Mouse (Mus musculus): ENCODE measurements around the gene Metap2. TPM values are rescaled to one million over a fixed set of nuclear protein-coding genes. Genes with fewer than 3 reads are reported as not detected.

Gene Metap2
- polyA plus RNA-seq, 1 experiment from 2014 or later, result 249 TPM

DNA sequence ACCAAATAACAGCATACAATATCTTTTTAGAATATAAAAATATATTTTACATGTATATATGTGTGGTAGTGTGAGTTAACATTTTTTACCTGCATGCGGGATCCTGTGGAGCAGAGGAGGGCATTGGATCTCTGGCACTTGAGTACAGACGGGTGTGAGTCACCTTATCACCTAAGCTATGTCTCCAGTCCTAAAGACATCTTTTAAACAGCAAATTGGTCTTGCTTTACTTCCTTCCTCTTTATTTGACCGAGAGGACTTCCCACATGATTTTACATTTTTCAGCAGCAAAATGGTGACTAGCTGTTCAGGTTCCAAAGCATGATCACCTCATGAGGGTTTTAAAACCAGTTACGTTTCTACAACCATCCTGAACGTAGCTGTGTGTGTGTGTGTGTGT, 14.4 kb upstream of the Metap2 start:
- peaks cover 56% of the 10 kb centered on the region for H3K4me1 ChIP-seq (replicated peaks)
- DNase-seq, result no peak
- no peak overlapping the region; the same call in 1 of the 2 replicates for H3K9ac ChIP-seq
- no peak overlapping the region for H3K4me3 ChIP-seq (replicated peaks)
- no peaks in the 10 kb centered on the region for H3K9me3 ChIP-seq (replicated peaks)
- H3K36me3 ChIP-seq, result no peaks in the 10 kb centered on the region
- H3K27me3 ChIP-seq, result no peaks in the 10 kb centered on the region
- H3K27ac ChIP-seq, result peak overlapping the region; percentile 80
- no peak overlapping the region for H3K4me2 ChIP-seq
- WGBS (ENCODE audit: insufficient replicate concordance), result 28% methylated on average over 5 of the region's 5 CpGs
- peak; percentile 56 for ATAC-seq (ENCODE audit: low read depth)

DNA sequence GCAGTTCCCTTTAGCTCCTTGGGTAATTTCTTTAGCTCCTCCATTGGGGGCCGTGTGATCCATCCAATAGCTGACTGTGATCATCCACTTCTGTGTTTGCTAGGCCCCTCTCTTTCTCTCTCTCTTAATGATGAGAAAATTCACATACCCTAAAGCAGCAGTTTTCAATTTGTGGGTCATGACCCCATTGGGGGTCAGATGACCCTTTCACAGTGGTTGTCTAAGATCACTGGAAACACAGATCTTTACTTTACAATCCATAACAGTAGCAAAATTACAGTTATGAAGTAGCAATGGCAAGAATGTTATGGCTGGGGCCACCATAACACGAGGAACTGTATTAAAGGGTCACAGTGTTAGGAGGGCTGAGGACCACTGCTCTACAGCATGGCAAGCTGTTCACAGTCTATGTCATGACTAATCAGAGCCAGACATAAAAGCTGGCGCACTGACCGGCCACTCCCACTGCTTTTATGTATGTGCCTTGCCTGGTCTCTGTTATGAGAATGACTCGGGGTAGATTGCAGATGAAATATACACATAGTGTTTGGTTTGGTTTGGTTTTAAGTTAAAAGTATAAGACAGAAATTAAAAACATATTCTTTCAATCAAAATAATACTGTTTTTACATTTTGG, 13.0 kb upstream of the Metap2 start:
- peaks cover 46% of the 10 kb centered on the region for H3K4me1 ChIP-seq (replicated peaks)
- ATAC-seq (ENCODE audit: low read depth), result no peak
- WGBS (ENCODE audit: insufficient replicate concordance), result 68% methylated on average over 5 of the region's 5 CpGs
- no peak overlapping the region for H3K9ac ChIP-seq
- no peak overlapping the region for H3K4me3 ChIP-seq (replicated peaks)
- peak overlapping the region; percentile 44; the same call in 1 of the 2 replicates for H3K27ac ChIP-seq
- no peaks in the 10 kb centered on the region for H3K9me3 ChIP-seq (replicated peaks)
- no peaks in the 10 kb centered on the region for H3K27me3 ChIP-seq
- no peak for DNase-seq
- no peak overlapping the region for H3K4me2 ChIP-seq
- no peaks in the 10 kb centered on the region for H3K36me3 ChIP-seq

DNA sequence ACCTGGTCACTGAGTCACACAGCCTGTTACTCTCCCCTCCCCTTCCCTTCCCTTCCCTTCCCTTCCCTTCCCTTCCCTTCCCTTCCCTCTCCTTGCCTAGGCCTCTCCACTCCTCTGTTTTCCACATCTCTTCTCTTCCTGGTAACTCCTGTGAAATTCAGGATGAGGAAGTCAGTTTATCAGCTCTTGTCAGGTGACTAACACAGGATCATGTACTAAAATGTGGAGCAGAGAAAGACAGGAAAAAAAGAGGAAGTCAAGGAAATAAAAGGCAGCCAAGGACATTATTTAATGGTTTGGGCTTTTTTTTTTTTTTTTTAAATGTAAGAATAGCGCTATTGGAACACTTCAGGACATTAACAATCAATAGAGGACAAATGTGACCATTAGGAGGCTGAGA, 12.1 kb upstream of the Metap2 start:
- H3K4me1 ChIP-seq (replicated peaks), result peaks cover 45% of the 10 kb centered on the region
- H3K9ac ChIP-seq, result no peak overlapping the region
- 70% methylated on average over 1 of the region's 1 CpGs for WGBS (ENCODE audit: insufficient replicate concordance)
- H3K27ac ChIP-seq, result no peak overlapping the region
- DNase-seq (no peak), ATAC-seq (ENCODE audit: low read depth) (no peak)
- H3K9me3 ChIP-seq (replicated peaks), result no peaks in the 10 kb centered on the region
- H3K36me3 ChIP-seq, result no peaks in the 10 kb centered on the region
- H3K4me3 ChIP-seq (replicated peaks), result no peak overlapping the region
- no peak overlapping the region for H3K4me2 ChIP-seq
- H3K27me3 ChIP-seq, result no peaks in the 10 kb centered on the region

DNA sequence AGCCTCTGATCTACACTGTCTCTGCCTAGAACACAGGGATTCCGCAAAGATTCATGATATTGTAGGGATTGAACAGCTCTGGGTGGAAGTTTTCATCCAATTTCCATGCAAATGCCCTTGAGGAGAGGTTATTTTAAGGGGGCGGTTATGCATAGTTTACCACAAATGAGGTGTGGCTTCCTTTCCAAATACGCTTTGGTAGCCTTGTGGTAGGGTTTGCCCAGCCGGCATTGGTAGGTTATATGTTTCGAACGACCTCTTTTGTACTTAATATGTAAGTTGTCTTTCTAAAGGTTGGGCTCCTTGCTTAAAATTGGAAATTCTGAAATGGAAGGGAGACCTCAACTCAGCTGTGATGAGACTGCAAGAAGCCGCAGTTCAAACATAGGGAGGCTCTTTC, 11.6 kb upstream of the Metap2 start:
- Histone ChIP-seq H3K36me3 (no peaks in the 10 kb centered on the region), H3K9me3 (replicated peaks) (no peaks in the 10 kb centered on the region), H3K27ac (no peak overlapping the region), H3K9ac (no peak overlapping the region), H3K27me3 (no peaks in the 10 kb centered on the region), H3K4me3 (replicated peaks) (no peak overlapping the region), H3K4me1 (replicated peaks) (peaks cover 43% of the 10 kb centered on the region), H3K4me2 (no peak overlapping the region)
- 56% methylated on average over 7 of the region's 7 CpGs for WGBS (ENCODE audit: insufficient replicate concordance)
- DNase-seq (no peak), ATAC-seq (ENCODE audit: low read depth) (no peak)

DNA sequence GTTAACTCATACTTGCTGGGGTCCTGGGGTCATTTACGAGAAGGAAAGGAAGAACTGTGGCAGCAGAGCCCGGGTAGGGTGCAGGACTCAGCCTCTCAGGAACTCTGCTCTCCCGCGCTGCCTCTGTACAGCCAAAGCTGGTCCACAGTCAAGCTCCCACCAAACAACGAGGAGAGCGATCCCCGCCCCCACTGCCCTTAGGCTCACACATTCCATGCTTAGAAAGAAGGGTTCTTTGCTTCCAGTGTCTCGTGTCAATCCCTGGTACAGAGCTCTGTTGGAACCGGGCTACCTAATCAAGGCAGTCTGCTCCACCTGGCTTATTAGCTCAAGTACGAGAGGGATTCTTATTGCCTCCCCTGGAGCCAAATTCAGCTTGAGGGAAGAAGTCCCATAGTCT, 10.5 kb upstream of the Metap2 start:
- 70% methylated on average over 10 of the region's 10 CpGs for WGBS (ENCODE audit: insufficient replicate concordance)

DNA sequence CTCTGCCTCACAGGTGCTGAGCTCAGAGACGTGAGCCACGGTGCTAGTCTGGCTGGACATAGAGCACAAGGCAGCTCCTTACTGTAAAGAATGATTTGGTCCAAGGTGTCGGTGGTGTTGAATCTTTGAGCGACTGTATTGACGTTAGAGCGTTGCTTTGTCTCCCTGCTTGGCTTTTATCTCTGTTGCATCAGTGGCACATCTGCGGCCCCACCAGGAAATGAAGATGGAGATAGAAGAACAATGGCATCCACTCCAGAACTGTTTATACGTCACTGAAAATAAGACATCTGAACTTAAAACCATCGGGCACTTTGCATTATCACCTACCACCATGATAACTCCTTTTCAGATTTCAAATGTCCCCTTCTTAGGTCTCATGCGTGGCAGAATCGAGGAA, 3.0 kb upstream of the Metap2 start:
- no peak overlapping the region for H3K27ac ChIP-seq
- WGBS (ENCODE audit: insufficient replicate concordance), result 57% methylated on average over 11 of the region's 11 CpGs
- H3K27me3 ChIP-seq, result peaks cover 4% of the 10 kb centered on the region; the same call in 1 of the 2 replicates
- no peak for ATAC-seq (ENCODE audit: low read depth)
- DNase-seq, result no peak
- H3K36me3 ChIP-seq, result no peaks in the 10 kb centered on the region
- H3K4me3 ChIP-seq (replicated peaks), result no peak overlapping the region
- H3K9ac ChIP-seq, result no peak overlapping the region
- no peak overlapping the region for H3K4me2 ChIP-seq
- no peaks in the 10 kb centered on the region for H3K9me3 ChIP-seq (replicated peaks)
- peaks cover 25% of the 10 kb centered on the region for H3K4me1 ChIP-seq (replicated peaks)

More for the DNA sequence above, 10.5 kb upstream of the Metap2 start:
- Histone ChIP-seq H3K9me3 (replicated peaks) (no peaks in the 10 kb centered on the region), H3K4me1 (replicated peaks) (peaks cover 32% of the 10 kb centered on the region), H3K4me2 (no peak overlapping the region), H3K27me3 (no peaks in the 10 kb centered on the region), H3K9ac (no peak overlapping the region), H3K27ac (no peak overlapping the region), H3K36me3 (no peaks in the 10 kb centered on the region), H3K4me3 (replicated peaks) (no peak overlapping the region)
- ATAC-seq (ENCODE audit: low read depth) (no peak), DNase-seq (no peak)

DNA sequence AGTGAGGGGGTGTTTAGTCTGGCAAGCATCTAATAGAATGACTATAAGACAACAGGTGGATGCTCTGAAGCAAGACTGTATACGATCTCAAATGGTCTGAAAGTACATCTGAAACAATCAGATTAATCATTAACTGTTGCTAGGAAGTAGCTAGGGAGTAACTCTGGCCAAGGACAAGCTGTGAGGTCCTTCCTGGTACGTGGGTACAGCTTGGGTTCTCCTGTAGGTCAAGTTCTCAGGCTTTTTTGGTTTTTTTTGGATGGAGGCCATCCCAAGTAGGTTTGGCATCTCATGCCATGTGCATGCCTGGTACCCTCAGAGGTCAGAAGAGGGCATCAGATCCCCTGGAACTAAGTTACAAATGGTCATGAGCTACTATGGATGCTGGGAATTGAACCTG, 2.4 kb upstream of the Metap2 start:
- Histone ChIP-seq H3K4me1 (replicated peaks) (peaks cover 29% of the 10 kb centered on the region), H3K9me3 (replicated peaks) (no peaks in the 10 kb centered on the region), H3K27me3 (peaks cover 4% of the 10 kb centered on the region; the same call in 1 of the 2 replicates), H3K4me2 (no peak overlapping the region), H3K9ac (no peak overlapping the region), H3K4me3 (replicated peaks) (no peak overlapping the region), H3K36me3 (no peaks in the 10 kb centered on the region), H3K27ac (no peak overlapping the region)
- ATAC-seq (ENCODE audit: low read depth) (no peak), DNase-seq (no peak)
- 65% methylated on average over 2 of the region's 2 CpGs for WGBS (ENCODE audit: insufficient replicate concordance)

DNA sequence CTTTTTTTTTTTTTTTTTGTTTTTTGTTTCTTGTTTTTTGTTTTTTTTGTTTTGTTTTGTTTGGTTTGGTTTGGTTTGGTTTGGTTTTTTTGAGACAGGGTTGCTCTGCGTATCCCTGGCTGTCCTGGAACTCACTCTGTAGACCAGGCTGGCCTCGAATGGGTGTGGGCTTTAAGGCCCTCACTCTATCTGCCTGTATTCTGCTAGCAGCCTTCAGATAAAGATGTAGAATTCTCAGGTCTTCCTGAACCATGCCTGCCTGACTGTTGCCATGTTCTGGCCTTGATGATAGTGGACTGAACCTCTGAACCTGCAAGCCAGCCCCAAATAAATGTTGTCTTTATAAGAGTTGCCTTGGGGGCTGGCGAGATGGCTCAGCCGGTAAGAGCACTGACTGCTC, 4.3 kb downstream of the Metap2 start:
- DNase-seq (no peak), ATAC-seq (ENCODE audit: low read depth) (peak; percentile 72)
- H3K4me1 ChIP-seq (replicated peaks), result peaks cover 62% of the 10 kb centered on the region
- no peaks in the 10 kb centered on the region for H3K27me3 ChIP-seq
- H3K9me3 ChIP-seq (replicated peaks), result no peaks in the 10 kb centered on the region
- peak overlapping the region; percentile 97 for H3K27ac ChIP-seq
- 34% methylated on average over 4 of the region's 4 CpGs for WGBS (ENCODE audit: insufficient replicate concordance)
- peaks cover 8% of the 10 kb centered on the region; the same call in 1 of the 2 replicates for H3K36me3 ChIP-seq
- no peak overlapping the region for H3K4me3 ChIP-seq (replicated peaks)
- peak overlapping the region; percentile 15; the same call in 1 of the 2 replicates for H3K9ac ChIP-seq
- peak overlapping the region; percentile 25; the same call in 1 of the 2 replicates for H3K4me2 ChIP-seq

DNA sequence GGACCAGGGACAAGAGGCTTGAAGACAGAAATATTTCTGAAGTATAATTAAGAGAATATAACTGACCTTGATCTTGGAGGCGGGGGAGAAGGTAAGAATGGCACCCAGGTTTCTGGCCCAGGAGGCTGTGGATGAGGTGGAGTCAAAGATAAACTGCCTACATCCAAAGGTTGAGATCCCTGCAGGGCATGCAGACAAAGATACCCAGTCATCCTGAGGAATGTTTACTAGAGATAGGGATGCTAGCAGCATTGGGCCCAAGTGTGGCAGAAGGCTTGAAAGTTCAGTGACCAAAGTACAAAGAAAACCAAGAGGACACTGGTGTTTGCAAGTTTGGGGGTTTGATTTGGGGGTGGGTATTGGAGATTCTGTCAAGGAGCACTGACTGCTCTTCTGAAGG, 5.9 kb downstream of the Metap2 start:
- Histone ChIP-seq H3K4me1 (replicated peaks) (peaks cover 73% of the 10 kb centered on the region), H3K27me3 (no peaks in the 10 kb centered on the region), H3K36me3 (peaks cover 19% of the 10 kb centered on the region), H3K4me3 (replicated peaks) (peak overlapping the region; percentile 97), H3K9me3 (replicated peaks) (no peaks in the 10 kb centered on the region), H3K9ac (peak overlapping the region; percentile 99), H3K27ac (peak overlapping the region; percentile 97), H3K4me2 (peak overlapping the region; percentile 88)
- WGBS (ENCODE audit: insufficient replicate concordance), result 23% methylated on average over 1 of the region's 1 CpGs
- DNase-seq (peak; percentile 81), ATAC-seq (ENCODE audit: low read depth) (peak; percentile 84)

DNA sequence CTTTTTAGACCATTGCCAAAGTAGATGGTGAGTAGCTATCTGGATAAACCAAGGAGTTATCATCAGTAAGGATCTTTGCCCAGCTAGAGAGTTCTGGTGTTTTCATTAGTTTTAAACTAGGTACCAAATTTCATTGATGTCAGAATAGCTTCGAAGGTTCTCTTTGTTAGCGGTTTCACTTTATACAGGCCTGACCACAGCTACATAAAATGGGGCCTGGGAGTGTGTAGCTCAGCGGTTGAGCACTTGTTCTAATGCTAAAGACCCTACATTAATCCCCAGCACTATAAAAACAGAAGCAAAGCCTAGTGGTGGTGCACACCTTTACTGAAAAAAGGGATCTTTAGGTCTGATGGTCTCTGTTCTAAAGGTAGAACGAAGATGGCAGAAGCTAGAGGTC, 6.3 kb downstream of the Metap2 start:
- DNase-seq, result no peak
- H3K9me3 ChIP-seq (replicated peaks), result no peaks in the 10 kb centered on the region
- ATAC-seq (ENCODE audit: low read depth), result no peak
- peak overlapping the region; percentile 88 for H3K4me2 ChIP-seq
- H3K9ac ChIP-seq, result peak overlapping the region; percentile 99
- H3K36me3 ChIP-seq, result peaks cover 24% of the 10 kb centered on the region
- H3K4me3 ChIP-seq (replicated peaks), result peak overlapping the region; percentile 97
- no peaks in the 10 kb centered on the region for H3K27me3 ChIP-seq
- WGBS (ENCODE audit: insufficient replicate concordance), result 56% methylated on average over 4 of the region's 4 CpGs
- peak overlapping the region; percentile 97 for H3K27ac ChIP-seq
- H3K4me1 ChIP-seq (replicated peaks), result peaks cover 78% of the 10 kb centered on the region

DNA sequence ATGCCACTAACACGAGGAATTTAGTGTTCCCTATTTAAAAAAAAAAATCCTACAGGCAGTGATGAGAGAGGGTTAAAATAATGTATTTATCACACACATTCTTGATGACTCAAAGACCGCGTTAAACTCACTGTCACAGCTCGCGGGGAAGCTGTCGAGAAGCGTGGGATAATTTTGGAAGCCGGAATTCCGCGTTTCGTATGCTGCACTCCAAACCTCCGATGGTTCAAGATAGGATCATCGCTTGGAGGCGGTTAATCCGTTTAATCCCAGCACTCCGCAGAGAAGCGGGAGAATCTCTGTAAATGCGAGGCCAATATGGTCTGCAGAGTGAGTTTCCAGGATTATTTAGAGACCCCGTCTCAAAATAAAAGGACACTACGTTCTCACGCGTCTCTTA, 6.9 kb downstream of the Metap2 start:
- peaks cover 81% of the 10 kb centered on the region for H3K4me1 ChIP-seq (replicated peaks)
- peak overlapping the region; percentile 99 for H3K9ac ChIP-seq
- no peak for ATAC-seq (ENCODE audit: low read depth)
- peaks cover 30% of the 10 kb centered on the region for H3K36me3 ChIP-seq
- DNase-seq, result no peak
- peak overlapping the region; percentile 88 for H3K4me2 ChIP-seq
- H3K27me3 ChIP-seq, result no peaks in the 10 kb centered on the region
- H3K4me3 ChIP-seq (replicated peaks), result peak overlapping the region; percentile 97
- peak overlapping the region; percentile 97 for H3K27ac ChIP-seq
- H3K9me3 ChIP-seq (replicated peaks), result no peaks in the 10 kb centered on the region
- 2% methylated on average over 22 of the region's 22 CpGs for WGBS (ENCODE audit: insufficient replicate concordance)

DNA sequence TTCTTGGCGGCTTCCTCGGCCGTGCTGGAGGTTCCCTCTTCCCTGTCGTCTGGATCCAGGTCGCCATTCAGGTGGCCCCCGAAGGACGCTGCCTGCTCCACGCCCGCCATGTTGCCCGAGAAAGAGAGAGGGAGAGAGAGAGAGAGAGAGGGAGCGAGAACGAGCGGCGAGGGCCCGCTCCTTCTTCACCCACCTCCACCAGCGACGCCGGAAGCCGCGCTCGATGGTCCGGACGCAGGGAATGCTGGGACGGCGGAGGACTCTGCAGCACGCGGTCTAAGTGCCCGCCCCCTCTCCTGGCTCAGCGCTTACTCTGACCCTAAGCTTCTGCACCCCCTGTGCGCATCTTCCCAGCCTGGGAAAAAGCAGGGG, 7.3 kb downstream of the Metap2 start:
- peak; percentile 76 for DNase-seq
- Histone ChIP-seq H3K9me3 (replicated peaks) (no peaks in the 10 kb centered on the region), H3K4me1 (replicated peaks) (peaks cover 81% of the 10 kb centered on the region), H3K27ac (peak overlapping the region; percentile 97), H3K36me3 (peaks cover 34% of the 10 kb centered on the region), H3K4me2 (peak overlapping the region; percentile 88), H3K4me3 (replicated peaks) (peak overlapping the region; percentile 97), H3K27me3 (no peaks in the 10 kb centered on the region), H3K9ac (peak overlapping the region; percentile 99)
- ATAC-seq (ENCODE audit: low read depth), result peak; percentile 82
- 1% methylated on average over 30 of the region's 30 CpGs for WGBS (ENCODE audit: insufficient replicate concordance)

Measured in liver, embryonic 13.5 days (tissue).